Mouse (Mus musculus): ENCODE measurements around the gene Cryab. TPM values are rescaled to one million over a fixed set of nuclear protein-coding genes. Genes with fewer than 3 reads are reported as not detected.

The Cryab gene
- polyA plus RNA-seq, 1 experiment from 2014 or later: 1,345 TPM

- H3K9ac ChIP-seq (ENCODE audit: low read length): no peak overlapping the region
- ATAC-seq (ENCODE audit: insufficient number of reproducible peaks, insufficient read depth, low FRiP score, low read depth): no peak
Observed at GRCm38 (mm10) chr9:50732560-50732959, 18.6 kb upstream of the Cryab start.

GRCm38 (mm10) chr9:50734989-50735388 is 16.1 kb upstream of the Cryab start:
- no peaks in the 10 kb centered on the region for H3K27me3 ChIP-seq (ENCODE audit: control insufficient read depth, insufficient read depth, low read length)
- H3K9me3 ChIP-seq (ENCODE audit: control insufficient read depth, low read length): no peaks in the 10 kb centered on the region
- no peak for ATAC-seq (ENCODE audit: insufficient number of reproducible peaks, insufficient read depth, low FRiP score, low read depth)
- H3K4me2 ChIP-seq (ENCODE audit: low read length): 0 out of 2 replicates have a peak overlapping the region, but pooled peaks have one; percentile 22
- H3K9ac ChIP-seq (ENCODE audit: low read length): no peak overlapping the region
- WGBS: 5% methylated on average over 9 of the region's 9 CpGs
- no peak overlapping the region for H3K27ac ChIP-seq (replicated peaks in 1 of 2; ENCODE audit: control insufficient read depth in 1 of 2, insufficient read depth in 1 of 2, low read depth in 2 of 2, low read length in 2 of 2)
- H3K4me1 ChIP-seq (ENCODE audit: control insufficient read depth in 2 of 2, insufficient read depth in 2 of 2, low read length in 2 of 2): peaks cover 0 to 11% of the 10 kb centered on the region in 2 experiments; a peak in 2 of 4 replicates
- H3K4me3 ChIP-seq (ENCODE audit: control insufficient read depth in 1 of 2, insufficient read depth in 1 of 2, low read depth in 1 of 2, low read length in 2 of 2): no peak overlapping the region
- no peaks in the 10 kb centered on the region for H3K36me3 ChIP-seq (ENCODE audit: control insufficient read depth, insufficient read depth, low read length)

More at GRCm38 (mm10) chr9:50732560-50732959, 18.6 kb upstream of the Cryab start:
- no peak overlapping the region for H3K4me3 ChIP-seq (ENCODE audit: control insufficient read depth in 1 of 2, insufficient read depth in 1 of 2, low read depth in 1 of 2, low read length in 2 of 2)
- no peaks in the 10 kb centered on the region for H3K9me3 ChIP-seq (ENCODE audit: control insufficient read depth, low read length)
- 28% methylated on average over 4 of the region's 4 CpGs for WGBS
- H3K27me3 ChIP-seq (ENCODE audit: control insufficient read depth, insufficient read depth, low read length): no peaks in the 10 kb centered on the region
- H3K4me1 ChIP-seq (ENCODE audit: control insufficient read depth in 2 of 2, insufficient read depth in 2 of 2, low read length in 2 of 2): peaks cover 0 to 6% of the 10 kb centered on the region in 2 experiments; a peak in 1 of 4 replicates
- no peak overlapping the region for H3K4me2 ChIP-seq (ENCODE audit: low read length)
- no peak overlapping the region for H3K27ac ChIP-seq (replicated peaks in 1 of 2; ENCODE audit: control insufficient read depth in 1 of 2, insufficient read depth in 1 of 2, low read depth in 2 of 2, low read length in 2 of 2)
- no peaks in the 10 kb centered on the region for H3K36me3 ChIP-seq (ENCODE audit: control insufficient read depth, insufficient read depth, low read length)

- Histone ChIP-seq H3K27ac (replicated peaks in 1 of 2; ENCODE audit: control insufficient read depth in 1 of 2, insufficient read depth in 1 of 2, low read depth in 2 of 2, low read length in 2 of 2) (peak within 1 kb of the TSS; percentile 45 to 67; a peak in 3 of 4 replicates), H3K4me3 (ENCODE audit: control insufficient read depth in 1 of 2, insufficient read depth in 1 of 2, low read depth in 1 of 2, low read length in 2 of 2) (peak within 1 kb of the TSS; percentile 35 to 36), H3K36me3 (ENCODE audit: control insufficient read depth, insufficient read depth, low read length) (no peaks in the 10 kb centered on the region), H3K9me3 (ENCODE audit: control insufficient read depth, low read length) (no peaks in the 10 kb centered on the region), H3K4me2 (ENCODE audit: low read length) (peak within 1 kb of the TSS; percentile 70), H3K27me3 (ENCODE audit: control insufficient read depth, insufficient read depth, low read length) (no peaks in the 10 kb centered on the region), H3K9ac (ENCODE audit: low read length) (no peak within 1 kb of the TSS; the same call in 1 of the 2 replicates), H3K4me1 (ENCODE audit: control insufficient read depth in 2 of 2, insufficient read depth in 2 of 2, low read length in 2 of 2) (peaks cover 0 to 17% of the 10 kb centered on the region in 2 experiments; a peak in 2 of 4 replicates)
- peak; percentile 97 for ATAC-seq (ENCODE audit: insufficient number of reproducible peaks, insufficient read depth, low FRiP score, low read depth)
- WGBS: 11% methylated on average over 36 of the region's 36 CpGs
Observed at GRCm38 (mm10) chr9:50738914-50739870, 11.9 kb upstream of the Cryab start, which contains the start of gene Dixdc1. Gene Dixdc1 (minus strand): TSS chr9:50739517.

GRCm38 (mm10) chr9:50740867-50741784 is 10.0 kb upstream of the Cryab start:
- 78% methylated on average over 14 of the region's 14 CpGs for WGBS
- H3K27ac ChIP-seq (replicated peaks in 1 of 2; ENCODE audit: control insufficient read depth in 1 of 2, insufficient read depth in 1 of 2, low read depth in 2 of 2, low read length in 2 of 2): no peak overlapping the region

GRCm38 (mm10) chr9:50742261-50742660 is 8.9 kb upstream of the Cryab start:
- WGBS: 70% methylated on average over 3 of the region's 3 CpGs

More at GRCm38 (mm10) chr9:50740867-50741784, 10.0 kb upstream of the Cryab start:
- Histone ChIP-seq H3K27me3 (ENCODE audit: control insufficient read depth, insufficient read depth, low read length) (0 out of 2 replicates have a peak, but pooled peaks cover 2% of the 10 kb centered on the region), H3K9ac (ENCODE audit: low read length) (no peak overlapping the region), H3K9me3 (ENCODE audit: control insufficient read depth, low read length) (no peaks in the 10 kb centered on the region), H3K4me2 (ENCODE audit: low read length) (no peak overlapping the region), H3K4me1 (ENCODE audit: control insufficient read depth in 2 of 2, insufficient read depth in 2 of 2, low read length in 2 of 2) (peaks cover under 1 to 24% of the 10 kb centered on the region in 2 experiments; a peak in 3 of 4 replicates), H3K4me3 (ENCODE audit: control insufficient read depth in 1 of 2, insufficient read depth in 1 of 2, low read depth in 1 of 2, low read length in 2 of 2) (no peak overlapping the region), H3K36me3 (ENCODE audit: control insufficient read depth, insufficient read depth, low read length) (no peaks in the 10 kb centered on the region)
- no peak for ATAC-seq (ENCODE audit: insufficient number of reproducible peaks, insufficient read depth, low FRiP score, low read depth)

GRCm38 (mm10) chr9:50742744-50743143 is 8.4 kb upstream of the Cryab start:
- H3K4me3 ChIP-seq (ENCODE audit: control insufficient read depth in 1 of 2, insufficient read depth in 1 of 2, low read depth in 1 of 2, low read length in 2 of 2): no peak overlapping the region

More at GRCm38 (mm10) chr9:50742261-50742660, 8.9 kb upstream of the Cryab start:
- 0 out of 2 replicates have a peak, but pooled peaks cover 2% of the 10 kb centered on the region for H3K27me3 ChIP-seq (ENCODE audit: control insufficient read depth, insufficient read depth, low read length)
- H3K27ac ChIP-seq (replicated peaks in 1 of 2; ENCODE audit: control insufficient read depth in 1 of 2, insufficient read depth in 1 of 2, low read depth in 2 of 2, low read length in 2 of 2): 0 out of 4 replicates have a peak overlapping the region, but pooled peaks of 1 of the 2 experiments have one; percentile 9
- H3K9me3 ChIP-seq (ENCODE audit: control insufficient read depth, low read length): no peaks in the 10 kb centered on the region
- peaks cover 8 to 34% of the 10 kb centered on the region in 2 experiments; a peak in 3 of 4 replicates for H3K4me1 ChIP-seq (ENCODE audit: control insufficient read depth in 2 of 2, insufficient read depth in 2 of 2, low read length in 2 of 2)
- no peak overlapping the region for H3K4me2 ChIP-seq (ENCODE audit: low read length)
- no peaks in the 10 kb centered on the region for H3K36me3 ChIP-seq (ENCODE audit: control insufficient read depth, insufficient read depth, low read length)
- no peak for ATAC-seq (ENCODE audit: insufficient number of reproducible peaks, insufficient read depth, low FRiP score, low read depth)
- H3K9ac ChIP-seq (ENCODE audit: low read length): no peak overlapping the region
- no peak overlapping the region for H3K4me3 ChIP-seq (ENCODE audit: control insufficient read depth in 1 of 2, insufficient read depth in 1 of 2, low read depth in 1 of 2, low read length in 2 of 2)

More at GRCm38 (mm10) chr9:50742744-50743143, 8.4 kb upstream of the Cryab start:
- Histone ChIP-seq H3K27me3 (ENCODE audit: control insufficient read depth, insufficient read depth, low read length) (0 out of 2 replicates have a peak, but pooled peaks cover 2% of the 10 kb centered on the region), H3K4me1 (ENCODE audit: control insufficient read depth in 2 of 2, insufficient read depth in 2 of 2, low read length in 2 of 2) (peaks cover 8 to 38% of the 10 kb centered on the region in 2 experiments; a peak in 3 of 4 replicates), H3K9ac (ENCODE audit: low read length) (no peak overlapping the region), H3K36me3 (ENCODE audit: control insufficient read depth, insufficient read depth, low read length) (no peaks in the 10 kb centered on the region), H3K9me3 (ENCODE audit: control insufficient read depth, low read length) (no peaks in the 10 kb centered on the region), H3K27ac (replicated peaks in 1 of 2; ENCODE audit: control insufficient read depth in 1 of 2, insufficient read depth in 1 of 2, low read depth in 2 of 2, low read length in 2 of 2) (0 out of 4 replicates have a peak overlapping the region, but pooled peaks of 1 of the 2 experiments have one; percentile 9), H3K4me2 (ENCODE audit: low read length) (no peak overlapping the region)
- ATAC-seq (ENCODE audit: insufficient number of reproducible peaks, insufficient read depth, low FRiP score, low read depth): no peak
- 56% methylated on average over 2 of the region's 2 CpGs for WGBS

All from heart, embryonic 14.5 days (tissue).